Mouse (Mus musculus): Measurements from ENCODE around the gene Rhebl1. TPM values are rescaled to one million over a fixed set of nuclear protein-coding genes. Genes with fewer than 3 reads are reported as not detected.

Rhebl1 gene
- total and polyA plus RNA-seq, 3 experiments: 10.1 to 16.6 TPM; not detected in 1

DNA sequence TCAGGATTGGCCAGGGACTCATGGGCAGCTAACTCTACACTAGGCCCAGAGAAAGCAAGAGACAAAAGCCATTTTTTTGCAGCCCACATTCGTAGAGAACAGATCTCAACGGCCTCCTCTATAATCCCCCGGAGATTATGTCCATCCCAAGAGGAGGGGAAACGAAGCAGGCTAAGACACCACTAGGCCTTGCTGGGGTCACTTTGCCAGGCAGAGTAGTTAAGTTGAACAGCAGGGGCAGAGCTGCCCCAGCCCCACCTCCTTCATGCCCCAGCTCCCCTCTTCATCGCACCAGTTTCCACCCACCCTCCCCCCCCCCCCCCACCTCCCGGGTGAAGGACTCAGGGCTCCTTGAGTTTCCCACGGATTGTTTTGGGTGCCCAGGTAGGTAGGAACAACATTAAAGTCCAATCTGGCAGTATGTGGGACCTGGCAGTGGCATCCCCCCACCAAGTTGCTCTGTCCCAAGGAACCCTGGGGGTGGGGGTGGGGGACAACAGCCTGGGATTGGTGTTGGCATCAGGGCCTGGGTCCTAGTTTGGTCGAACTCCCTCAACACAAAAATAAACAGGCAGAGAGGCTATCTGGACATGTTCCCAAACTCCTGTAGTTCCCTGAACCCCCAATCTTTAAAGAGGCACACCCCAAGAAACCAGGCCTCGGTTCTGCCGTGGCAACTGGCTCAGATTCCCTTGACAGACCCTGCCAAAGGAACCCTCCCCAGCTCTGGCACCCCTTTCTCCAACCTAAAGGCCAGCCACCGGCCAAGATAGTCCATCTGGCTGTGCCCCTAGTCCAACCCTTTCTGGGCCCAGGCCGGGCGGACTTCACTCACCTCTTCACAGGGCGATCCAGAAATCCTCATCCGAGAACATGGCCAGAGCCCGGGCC, 23.9 kb downstream of the Rhebl1 start (continued):
- TF ChIP-seq USF2 (IDR thresholded peaks at IDR 0.05; ENCODE audit: borderline replicate concordance in 1 of 2, insufficient read depth in 1 of 2, low read depth in 1 of 2, low read length in 2 of 2) (no peak), USF1 (IDR thresholded peaks at IDR 0.05; ENCODE audit: low read depth, low read length) (no peak), MXI1 (IDR thresholded peaks at IDR 0.05; ENCODE audit: low read depth, low read length) (no peak; the same call in 1 of the 2 replicates), ETS1 (IDR thresholded peaks at IDR 0.05; ENCODE audit: low read depth, low read length) (no peak), ZC3H11A (IDR thresholded peaks at IDR 0.05; ENCODE audit: low read depth, low read length) (no peak), MYC (IDR thresholded peaks at IDR 0.05; ENCODE audit: low read depth, low read length) (no peak), POLR2AphosphoS2 (IDR thresholded peaks at IDR 0.05; ENCODE audit: low read length) (no peak), GATA1 (IDR thresholded peaks at IDR 0.05; ENCODE audit: low read depth, low read length) (no peak), CTCF (IDR thresholded peaks at IDR 0.05 in 2 of 3, conservative IDR thresholded peaks at IDR 0.05 in 1 of 3; ENCODE audit: control insufficient read depth in 1 of 3, insufficient read depth in 1 of 3, low read depth in 2 of 3, low read length in 3 of 3, poor library complexity in 1 of 3, severe bottlenecking in 1 of 3) (no peak), JUND (IDR thresholded peaks at IDR 0.05; ENCODE audit: low read depth, low read length) (no peak), GABPA (IDR thresholded peaks at IDR 0.05; ENCODE audit: low read depth, low read length) (no peak), TCF12 (IDR thresholded peaks at IDR 0.05; ENCODE audit: low read depth, low read length) (no peak), CHD1 (IDR thresholded peaks at IDR 0.05; ENCODE audit: low read depth, low read length) (0 out of 2 replicates have a peak, but pooled peaks have one; percentile 32), KAT2A (conservative IDR thresholded peaks at IDR 0.05; ENCODE audit: low read depth, low read length) (no peak), RCOR1 (IDR thresholded peaks at IDR 0.05; ENCODE audit: low read depth, low read length) (no peak), NELFE (IDR thresholded peaks at IDR 0.05; ENCODE audit: low read depth, low read length) (no peak), SMC3 (IDR thresholded peaks at IDR 0.05; ENCODE audit: low read depth, low read length) (no peak), POLR2AphosphoS5 (IDR thresholded peaks at IDR 0.05; ENCODE audit: borderline replicate concordance, low read depth, low read length) (no peak)

DNA sequence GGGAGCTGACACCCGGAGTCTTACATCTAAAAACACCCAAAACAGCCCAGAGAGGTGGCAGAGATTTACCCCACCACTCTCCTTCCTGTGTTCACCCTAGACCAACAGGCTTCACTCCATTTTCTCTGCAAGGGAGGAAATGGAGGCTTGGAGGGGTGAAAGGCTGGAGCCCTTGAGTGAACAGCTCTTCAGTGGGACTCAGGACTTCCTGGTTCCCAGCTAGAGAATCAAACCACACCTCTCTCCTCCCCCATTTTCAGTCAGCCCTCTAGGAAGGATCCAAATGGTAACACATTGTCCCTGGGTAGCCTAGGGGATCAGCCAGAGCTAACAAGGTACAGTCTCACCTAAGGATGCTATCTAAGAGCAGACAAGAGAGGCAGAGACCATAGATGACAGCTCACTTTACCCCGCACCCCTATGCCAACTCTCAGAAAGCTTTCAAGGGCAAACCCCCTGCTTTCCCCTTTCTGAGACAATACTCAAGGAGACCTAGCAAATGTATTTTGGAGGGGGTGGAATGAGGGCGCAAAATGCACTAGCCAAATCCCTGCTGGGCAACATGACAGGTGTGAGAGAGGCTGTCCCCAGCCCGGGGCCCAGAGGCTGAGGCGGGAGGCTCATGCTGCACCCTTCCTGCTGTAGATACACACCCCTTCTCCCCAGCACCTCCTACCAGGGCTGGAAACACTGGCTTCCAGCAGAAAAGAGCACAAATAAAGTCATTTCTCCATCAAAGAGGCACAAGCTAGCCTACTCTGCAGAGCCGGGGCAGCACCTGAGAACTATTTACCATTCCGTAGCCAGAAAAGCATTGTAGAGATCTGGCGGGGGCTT, 24.8 kb downstream of the Rhebl1 start:
- Histone ChIP-seq H3K4me1 (ENCODE audit: control insufficient read depth in 1 of 2, insufficient read depth in 2 of 2, low read length in 2 of 2) (peaks cover 14 to 21% of the 10 kb centered on the region in 2 experiments), H3K36me3 (ENCODE audit: control insufficient read depth in 1 of 2, insufficient read depth in 2 of 2, low read length in 2 of 2) (peaks cover 9 to 23% of the 10 kb centered on the region in 2 experiments; a peak in 3 of 4 replicates), H3K9ac (ENCODE audit: control insufficient read depth, low read depth, low read length, poor library complexity, severe bottlenecking) (peak overlapping the region; percentile 96), H3K27ac (ENCODE audit: control insufficient read depth, low read depth, low read length) (no peak overlapping the region), H3K4me3 (ENCODE audit: control insufficient read depth in 1 of 2, insufficient read depth in 1 of 2, low read depth in 2 of 2, low read length in 2 of 2) (peak overlapping the region; percentile 78 to 92), H3K27me3 (ENCODE audit: control insufficient read depth in 1 of 2, insufficient read depth in 2 of 2, low read length in 2 of 2) (no peaks in the 10 kb centered on the region), H3K79me2 (ENCODE audit: control insufficient read depth, insufficient read depth, low read length, poor library complexity) (peaks cover 66% of the 10 kb centered on the region), H3K9me3 (replicated peaks; ENCODE audit: insufficient read depth, low read length) (no peaks in the 10 kb centered on the region)
- peak; percentile 63 for DNase-seq (ENCODE audit: low read depth, low spot score)
- TF ChIP-seq MAX (IDR thresholded peaks at IDR 0.05; ENCODE audit: low read length): 0 out of 2 replicates have a peak, but pooled peaks have one; percentile 10
- no peak for TF ChIP-seq ZNF384 (IDR thresholded peaks at IDR 0.05; ENCODE audit: low read depth, low read length)
- no peak for TF ChIP-seq BHLHE40 (IDR thresholded peaks at IDR 0.05; ENCODE audit: borderline replicate concordance, low read depth, low read length)
- 0 out of 2 replicates have a peak, but pooled peaks have one; percentile 20 for TF ChIP-seq TBP (IDR thresholded peaks at IDR 0.05; ENCODE audit: low read depth, low read length)
- TF ChIP-seq MXI1 (IDR thresholded peaks at IDR 0.05; ENCODE audit: low read depth, low read length): peak; percentile 76
- TF ChIP-seq TCF12 (IDR thresholded peaks at IDR 0.05; ENCODE audit: low read depth, low read length): peak; percentile 4; the same call in 1 of the 2 replicates
- TF ChIP-seq MAZ (IDR thresholded peaks at IDR 0.05; ENCODE audit: low read depth, low read length): peak; percentile 28; the same call in 1 of the 2 replicates
- TF ChIP-seq SIN3A (IDR thresholded peaks at IDR 0.05; ENCODE audit: low read length): peak; percentile 83
- peak in 1 of 2 experiments; percentile 11; a peak in 1 of 4 replicates for TF ChIP-seq POLR2A (IDR thresholded peaks at IDR 0.05; ENCODE audit: control insufficient read depth in 1 of 2, insufficient read depth in 1 of 2, low read depth in 1 of 2, low read length in 2 of 2, poor library complexity in 1 of 2)
- peak; percentile 87 for TF ChIP-seq ELF1 (IDR thresholded peaks at IDR 0.05; ENCODE audit: low read depth, low read length)
